Mouse (Mus musculus) forebrain, embryonic 10.5 days (tissue): ENCODE measurements around the gene Slc25a19. TPM values are rescaled to one million over a fixed set of nuclear protein-coding genes. Genes with fewer than 3 reads are reported as not detected.

Source experiments
- DNase-seq: peaks from one replicate; pipeline ENCODE4 v3.0.0-alpha.2; 2017; ENCODE audit warnings: low spot score; ENCODE audit errors: extremely low spot score
- H3K27ac ChIP-seq: fragments of 300-500 bp; sonication (generic); 2 replicates; pipeline ENCODE4 v1.5.1; 2016; ENCODE audit warnings: mild to moderate bottlenecking
- H3K27me3 ChIP-seq: fragments of 300-500 bp; sonication (generic); 2 replicates; pipeline ENCODE4 v1.6.1; 2016; ENCODE audit warnings: mild to moderate bottlenecking; ENCODE audit not compliant: poor library complexity, severe bottlenecking
- H3K36me3 ChIP-seq: fragments of 300-500 bp; sonication (generic); replicated peaks from 2 replicates; pipeline ENCODE4 v1.6.1; 2016; ENCODE audit warnings: mild to moderate bottlenecking, moderate library complexity
- H3K4me1 ChIP-seq: fragments of 300-500 bp; sonication (generic); 2 replicates; pipeline ENCODE4 v1.6.1; 2016
- H3K4me3 ChIP-seq: fragments of 300-500 bp; sonication (generic); 2 replicates; pipeline ENCODE4 v1.5.1; 2016; ENCODE audit warnings: mild to moderate bottlenecking, moderate library complexity
- H3K9me3 ChIP-seq: fragments of 300-500 bp; sonication (generic); 2 replicates; pipeline ENCODE4 v1.6.1; 2016; ENCODE audit warnings: mild to moderate bottlenecking, moderate library complexity
- WGBS: fragments of 180-500 bp; shearing (Covaris S2); methylation state at CpG from one replicate; pipeline ENCODE4 v1.1.7; 2016; 5-methylcytosine and 5-hydroxymethylcytosine counted together
- polyA plus RNA-seq: library from polyadenylated mRNA; unstranded; fragments of >200 nt; fragmentation: Nextera tagmentation; extraction: Ambion mirVana; gene quantifications from 2 replicates; pipeline ENCODE4 v1.2.1, GENCODE M21; 2016

Gene Slc25a19
- polyA plus RNA-seq, 1 experiment from 2014 or later, result 26.2 TPM

DNA sequence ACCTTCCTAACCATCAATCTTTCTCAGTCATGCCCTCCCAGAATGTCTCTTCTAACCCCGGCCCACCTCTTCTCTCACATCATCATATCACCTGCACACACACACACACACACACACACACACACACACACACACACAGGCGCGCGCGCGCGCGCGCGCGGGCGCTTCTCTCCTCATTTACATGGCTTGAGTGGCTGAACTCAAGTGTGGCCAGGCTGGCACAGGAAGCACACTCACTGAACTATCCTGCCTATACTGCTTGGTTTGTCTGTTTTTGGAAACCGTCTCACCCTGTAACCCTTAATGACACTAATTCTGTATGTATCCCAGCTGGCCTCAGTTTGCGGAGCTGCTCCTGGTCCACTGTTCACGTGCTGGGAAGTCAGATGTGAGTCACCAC is 27.4 kb downstream of the Slc25a19 start:
- H3K27ac ChIP-seq, result no peak overlapping the region
- no peaks in the 10 kb centered on the region for H3K27me3 ChIP-seq
- H3K4me1 ChIP-seq, result peaks cover 36% of the 10 kb centered on the region
- peaks cover 67% of the 10 kb centered on the region for H3K36me3 ChIP-seq
- WGBS, result 95% methylated on average over 15 of the region's 15 CpGs
- H3K4me3 ChIP-seq, result no peak overlapping the region
- no peak for DNase-seq
- no peaks in the 10 kb centered on the region for H3K9me3 ChIP-seq

DNA sequence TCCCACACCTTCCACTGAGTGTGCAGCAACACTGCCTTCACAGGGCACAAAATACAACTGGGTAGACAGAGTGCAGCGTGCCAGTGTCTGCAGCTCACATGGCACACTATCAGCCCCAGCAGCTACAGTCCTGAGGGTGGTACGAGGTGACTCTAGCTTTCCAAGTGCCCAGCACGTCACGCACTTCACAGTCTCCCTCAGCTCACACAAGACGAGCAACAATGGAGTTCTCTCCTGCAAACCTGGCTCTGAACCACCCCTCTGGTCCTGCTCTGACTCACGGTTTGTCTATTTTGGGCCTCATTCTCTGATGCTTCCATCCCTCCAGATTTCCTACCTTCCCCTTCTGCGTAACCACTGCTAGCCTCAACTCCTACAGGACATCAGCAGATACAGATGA is 28.4 kb downstream of the Slc25a19 start:
- no peak overlapping the region for H3K4me3 ChIP-seq
- 97% methylated on average over 7 of the region's 7 CpGs for WGBS
- no peaks in the 10 kb centered on the region for H3K27me3 ChIP-seq
- no peaks in the 10 kb centered on the region for H3K9me3 ChIP-seq
- H3K4me1 ChIP-seq, result peaks cover 26% of the 10 kb centered on the region
- no peak for DNase-seq
- H3K27ac ChIP-seq, result no peak overlapping the region
- peaks cover 70% of the 10 kb centered on the region for H3K36me3 ChIP-seq

DNA sequence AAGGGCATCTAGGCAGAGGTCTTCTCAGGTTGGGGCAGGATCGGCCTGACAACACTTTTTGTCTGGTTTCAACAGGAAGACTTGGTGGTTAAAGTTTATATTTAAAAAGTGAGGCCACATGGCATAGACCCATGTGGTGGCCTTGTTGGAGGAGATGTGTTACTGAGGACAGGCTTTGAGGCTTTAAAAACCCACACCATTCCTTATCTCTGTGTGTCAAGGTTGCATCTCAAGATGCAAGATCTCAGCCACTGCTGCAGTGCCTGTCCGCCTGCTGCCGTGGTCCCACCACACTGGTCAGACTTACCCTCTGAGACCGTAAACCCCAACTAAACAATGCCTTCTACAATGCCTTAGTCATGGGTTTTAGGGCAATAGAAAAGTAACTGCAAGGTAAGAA is 29.8 kb downstream of the Slc25a19 start:
- peaks cover 16% of the 10 kb centered on the region for H3K4me1 ChIP-seq
- H3K36me3 ChIP-seq, result peaks cover 85% of the 10 kb centered on the region
- H3K27me3 ChIP-seq, result no peaks in the 10 kb centered on the region
- H3K27ac ChIP-seq, result no peak overlapping the region
- no peak overlapping the region for H3K4me3 ChIP-seq
- DNase-seq, result no peak
- H3K9me3 ChIP-seq, result no peaks in the 10 kb centered on the region
- 95% methylated on average over 4 of the region's 4 CpGs for WGBS

DNA sequence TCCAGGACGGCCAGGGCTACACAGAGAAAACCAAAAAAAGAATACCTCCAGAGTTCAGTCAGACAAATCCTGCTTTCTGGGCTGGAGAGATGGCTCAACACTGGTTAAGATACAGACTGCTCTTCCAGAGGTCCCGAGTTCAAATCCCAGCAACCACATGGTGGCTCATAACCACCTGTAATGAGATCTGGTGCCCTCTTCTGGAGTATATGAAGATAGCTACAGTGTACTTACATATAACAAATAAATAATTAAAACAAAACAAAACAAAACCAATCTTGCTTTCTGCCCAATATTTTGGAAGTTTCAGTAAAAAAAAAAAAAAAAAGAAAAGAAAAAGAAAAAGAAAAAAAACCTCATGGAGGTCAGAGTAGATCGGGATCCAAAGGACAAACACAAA is 32.9 kb downstream of the Slc25a19 start:
- WGBS, result 94% methylated on average over 3 of the region's 3 CpGs
- no peak overlapping the region for H3K4me3 ChIP-seq
- H3K27ac ChIP-seq, result no peak overlapping the region
- no peaks in the 10 kb centered on the region for H3K4me1 ChIP-seq
- peaks cover 97% of the 10 kb centered on the region for H3K36me3 ChIP-seq
- DNase-seq, result no peak
- H3K9me3 ChIP-seq, result no peaks in the 10 kb centered on the region
- H3K27me3 ChIP-seq, result no peaks in the 10 kb centered on the region

DNA sequence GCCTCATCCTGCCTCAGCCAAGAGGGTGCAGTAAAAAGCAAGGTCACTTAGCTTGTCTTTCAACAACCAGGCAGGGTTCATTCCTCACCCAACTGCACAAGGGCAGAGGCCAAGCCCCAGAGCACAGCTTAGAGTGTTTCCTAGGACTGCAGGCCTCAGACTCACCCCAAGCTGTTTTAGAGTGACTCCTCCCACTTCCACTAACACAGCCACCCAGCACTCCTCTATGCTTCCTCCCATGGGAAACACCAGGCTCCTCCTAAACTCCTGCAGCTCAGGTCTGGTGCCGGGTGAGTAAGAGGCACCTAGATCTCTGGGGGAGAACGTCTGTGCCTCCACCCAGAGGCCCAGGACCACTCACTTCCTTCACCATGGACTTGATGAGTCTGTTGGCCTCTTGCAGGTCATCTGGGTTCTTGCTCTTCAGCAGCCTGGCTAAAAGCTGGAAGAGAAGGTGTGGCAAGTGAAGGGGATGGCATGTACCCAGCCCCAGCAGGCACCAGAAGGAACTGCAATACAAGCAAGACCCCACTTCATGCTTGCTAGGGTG is 37.5 kb downstream of the Slc25a19 start:
- DNase-seq, result no peak
- 94% methylated on average over 2 of the region's 2 CpGs for WGBS

DNA sequence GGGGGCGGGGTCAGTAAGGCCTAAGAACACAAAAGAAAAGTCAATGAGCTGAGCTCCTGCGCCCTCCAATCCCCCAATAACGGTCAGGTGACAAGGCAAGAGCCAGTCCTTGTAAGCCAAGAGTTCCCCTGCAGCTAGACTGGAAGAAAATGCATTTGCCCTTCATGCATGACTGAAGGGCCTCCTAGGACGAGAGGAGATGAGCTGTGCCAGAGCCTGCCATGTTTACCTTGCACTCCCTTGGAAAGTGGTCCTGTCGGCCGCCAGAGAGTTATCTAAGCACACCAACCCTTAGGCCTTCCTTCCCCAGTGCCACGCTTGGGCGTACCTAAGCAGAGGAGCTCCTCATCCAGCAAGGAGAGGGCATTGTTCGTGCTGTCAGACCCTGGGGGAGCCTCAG is 40.1 kb downstream of the Slc25a19 start:
- no peaks in the 10 kb centered on the region for H3K9me3 ChIP-seq
- peaks cover 98% of the 10 kb centered on the region for H3K36me3 ChIP-seq
- 86% methylated on average over 9 of the region's 9 CpGs for WGBS

More for the DNA sequence above, 37.5 kb downstream of the Slc25a19 start:
- H3K27ac ChIP-seq, result no peak overlapping the region
- H3K4me1 ChIP-seq, result no peaks in the 10 kb centered on the region
- H3K4me3 ChIP-seq, result no peak overlapping the region
- H3K27me3 ChIP-seq, result no peaks in the 10 kb centered on the region
- H3K9me3 ChIP-seq, result no peaks in the 10 kb centered on the region
- peaks cover 98% of the 10 kb centered on the region for H3K36me3 ChIP-seq

DNA sequence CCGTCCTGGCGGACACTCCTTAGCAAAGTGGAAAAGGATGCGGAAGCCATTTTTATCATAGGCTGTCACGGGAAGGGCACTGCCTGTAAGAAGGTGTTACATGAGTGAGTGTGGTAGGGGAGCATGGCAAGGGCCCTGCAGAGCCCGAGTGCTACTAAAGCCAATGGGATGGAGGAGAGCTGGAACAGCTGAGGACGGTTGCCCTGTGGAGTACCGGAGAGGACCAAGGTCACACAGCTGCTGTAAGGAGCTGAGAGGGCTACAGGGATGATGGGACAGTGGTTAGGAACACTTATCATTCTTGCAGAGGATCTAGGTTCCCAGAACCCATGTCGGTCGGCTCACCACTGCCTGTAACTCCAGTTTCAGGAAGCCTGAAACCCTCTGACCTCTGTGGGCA is 41.7 kb downstream of the Slc25a19 start:
- Histone ChIP-seq H3K4me3 (no peak overlapping the region), H3K9me3 (no peaks in the 10 kb centered on the region), H3K36me3 (peaks cover 98% of the 10 kb centered on the region), H3K27me3 (no peaks in the 10 kb centered on the region), H3K4me1 (no peaks in the 10 kb centered on the region), H3K27ac (no peak overlapping the region)
- WGBS, result 94% methylated on average over 9 of the region's 9 CpGs
- no peak for DNase-seq

More for the DNA sequence above, 40.1 kb downstream of the Slc25a19 start:
- H3K27me3 ChIP-seq, result no peaks in the 10 kb centered on the region
- no peak overlapping the region for H3K27ac ChIP-seq
- no peak overlapping the region for H3K4me3 ChIP-seq
- no peaks in the 10 kb centered on the region for H3K4me1 ChIP-seq
- DNase-seq, result no peak

DNA sequence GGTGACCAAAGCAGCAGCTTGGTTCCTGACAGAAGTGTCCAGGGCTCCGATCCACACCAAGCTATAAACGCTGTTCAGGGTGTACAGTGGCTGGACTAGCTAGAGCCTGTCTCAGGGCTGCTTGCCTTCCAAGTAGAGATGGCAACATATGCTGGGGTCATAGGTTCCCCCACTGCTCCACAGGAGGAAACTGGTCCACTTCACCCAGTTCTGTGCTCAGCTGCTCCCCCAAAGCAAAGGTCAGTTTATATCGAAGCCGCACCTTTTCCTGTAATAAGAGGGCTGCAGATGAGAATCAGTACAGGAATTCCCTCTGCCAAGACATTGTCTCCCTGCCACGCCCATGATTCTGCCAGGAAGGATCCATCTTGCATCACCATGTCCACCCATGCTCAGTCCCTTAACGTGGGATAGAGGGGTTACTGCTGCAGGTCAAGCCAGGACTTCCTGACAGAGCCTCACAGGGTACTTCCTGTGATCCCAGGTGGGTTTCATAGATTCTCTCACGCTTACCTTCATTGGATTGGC is 42.5 kb downstream of the Slc25a19 start:
- H3K9me3 ChIP-seq, result no peaks in the 10 kb centered on the region

DNA sequence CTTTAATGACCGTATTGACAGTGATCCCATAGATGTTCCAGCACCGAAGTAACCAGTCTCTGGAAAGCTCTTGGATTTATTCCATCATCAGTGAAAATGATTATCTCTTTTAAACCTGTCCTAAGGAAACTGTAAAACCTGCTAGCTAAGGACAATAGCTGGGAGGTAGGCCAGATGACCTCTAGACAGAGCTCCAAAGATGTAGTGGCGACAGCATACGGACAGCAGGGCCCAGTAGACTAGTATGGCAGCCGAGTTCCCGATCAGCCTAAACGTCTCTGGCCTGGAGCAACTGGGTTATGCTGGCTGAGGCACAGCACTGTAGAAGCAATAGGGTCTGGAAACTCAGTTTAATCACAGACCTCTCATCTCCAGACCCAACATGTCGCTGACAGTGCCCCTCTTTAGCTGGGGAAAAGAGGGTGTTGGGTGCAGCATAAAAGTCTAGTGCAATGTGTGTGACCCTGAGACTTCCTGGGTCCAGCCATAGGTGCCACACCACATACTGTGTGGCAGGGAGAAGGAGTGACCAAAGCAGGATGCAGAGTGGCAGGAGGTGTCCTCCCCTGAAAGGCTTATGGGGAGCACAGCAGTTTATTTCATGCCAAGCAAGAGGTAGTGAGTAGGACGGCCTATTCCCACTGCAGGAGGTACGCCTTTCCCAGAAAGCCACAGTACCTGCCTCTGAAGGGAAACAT is 43.6 kb downstream of the Slc25a19 start:
- 91% methylated on average over 10 of the region's 10 CpGs for WGBS
- no peak overlapping the region for H3K27ac ChIP-seq
- no peak overlapping the region for H3K4me3 ChIP-seq
- peaks cover 98% of the 10 kb centered on the region for H3K36me3 ChIP-seq
- no peaks in the 10 kb centered on the region for H3K4me1 ChIP-seq
- no peaks in the 10 kb centered on the region for H3K9me3 ChIP-seq
- H3K27me3 ChIP-seq, result no peaks in the 10 kb centered on the region
- DNase-seq, result no peak

More for the DNA sequence above, 42.5 kb downstream of the Slc25a19 start:
- Histone ChIP-seq H3K36me3 (peaks cover 98% of the 10 kb centered on the region), H3K27ac (no peak overlapping the region), H3K4me1 (no peaks in the 10 kb centered on the region), H3K4me3 (no peak overlapping the region), H3K27me3 (no peaks in the 10 kb centered on the region)
- 87% methylated on average over 7 of the region's 7 CpGs for WGBS
- DNase-seq, result no peak

DNA sequence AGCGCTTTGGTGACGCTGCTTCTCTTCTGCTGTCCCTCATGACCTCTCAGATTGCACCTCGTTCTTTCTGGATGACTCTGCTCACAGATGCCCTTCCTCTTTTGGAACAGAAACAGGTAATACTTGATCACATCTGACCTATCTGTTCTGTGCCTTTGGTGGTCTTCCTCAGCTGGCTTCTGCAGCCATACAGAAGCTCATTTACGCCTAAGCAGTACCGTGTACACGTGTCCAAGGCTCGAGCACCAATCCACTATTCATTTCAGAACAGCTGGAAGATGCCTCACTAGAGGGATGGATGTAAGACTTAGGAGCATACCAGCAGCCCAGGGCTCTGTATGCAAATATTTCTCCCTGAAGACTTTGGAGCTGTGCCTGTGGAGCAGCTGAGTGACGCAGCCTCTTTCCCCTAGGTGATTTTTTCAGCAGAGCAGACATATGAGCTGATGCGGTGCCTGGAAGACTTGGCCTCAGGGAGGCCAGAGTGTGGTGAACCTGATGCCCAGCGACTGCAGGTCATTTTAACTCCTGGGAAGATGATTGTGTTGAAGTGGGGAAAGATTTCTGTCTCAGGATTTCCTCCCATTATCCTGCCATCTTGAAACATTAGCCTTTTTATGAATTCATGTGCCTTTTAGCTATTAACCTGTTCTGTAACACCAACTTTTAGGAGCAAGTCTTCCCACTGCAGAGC is 45.0 kb downstream of the Slc25a19 start:
- 85% methylated on average over 10 of the region's 10 CpGs for whole genome bisulfite sequencing
- H3K27me3 ChIP-seq, result no peaks in the 10 kb centered on the region
- no peaks in the 10 kb centered on the region for H3K9me3 ChIP-seq
- H3K27ac ChIP-seq, result no peak overlapping the region
- H3K4me1 ChIP-seq, result no peaks in the 10 kb centered on the region
- H3K4me3 ChIP-seq, result no peak overlapping the region
- peaks cover 100% of the 10 kb centered on the region for H3K36me3 ChIP-seq
- DNase-seq, result no peak

DNA sequence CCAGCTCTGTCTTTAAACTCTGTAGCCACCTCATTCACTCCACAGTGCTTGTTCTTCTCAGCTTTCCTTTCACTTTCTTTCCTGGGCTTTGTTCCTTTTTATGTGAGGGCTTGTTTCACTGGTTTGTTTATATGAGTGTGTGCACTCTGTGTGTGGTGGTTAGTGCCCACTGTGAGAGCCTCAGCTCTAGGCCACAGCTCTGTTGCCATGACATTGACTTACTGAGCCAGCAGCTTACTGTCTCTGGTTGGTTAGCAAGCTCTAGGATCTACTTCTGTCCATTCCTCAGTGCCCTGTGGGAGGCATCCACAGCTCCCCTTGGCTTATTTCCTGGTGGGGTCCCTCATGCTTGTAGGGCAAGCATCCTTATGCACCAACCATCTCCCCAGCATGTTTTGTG is 49.0 kb downstream of the Slc25a19 start:
- DNase-seq, result no peak

DNA sequence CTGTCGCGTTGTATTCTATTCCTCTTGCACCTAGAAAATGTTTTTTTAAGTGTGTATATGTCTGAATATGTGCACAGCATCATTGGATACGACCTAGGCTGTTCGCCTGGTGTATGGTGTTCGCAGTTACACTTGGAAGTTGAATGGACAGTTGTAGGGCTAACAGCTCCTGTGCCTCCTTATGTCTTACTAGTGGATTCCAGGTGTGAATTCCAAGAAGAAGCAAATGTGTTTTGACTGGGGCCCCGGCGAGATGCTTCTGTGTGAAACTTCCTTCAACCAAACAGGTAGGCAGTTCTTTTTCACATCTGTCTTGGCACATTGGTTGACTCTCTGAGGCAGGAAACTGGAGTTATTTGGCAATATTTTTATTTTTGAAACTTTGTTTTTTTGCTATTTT is 63.1 kb downstream of the Slc25a19 start:
- no peak for DNase-seq
- H3K4me3 ChIP-seq, result peak overlapping the region; percentile 92
- peaks cover 24% of the 10 kb centered on the region for H3K4me1 ChIP-seq
- H3K27me3 ChIP-seq, result no peaks in the 10 kb centered on the region
- peaks cover 43% of the 10 kb centered on the region for H3K36me3 ChIP-seq
- peak overlapping the region; percentile 100 for H3K27ac ChIP-seq
- 26% methylated on average over 7 of the region's 7 CpGs for WGBS
- no peaks in the 10 kb centered on the region for H3K9me3 ChIP-seq

More for the DNA sequence above, 49.0 kb downstream of the Slc25a19 start:
- Histone ChIP-seq H3K27me3 (no peaks in the 10 kb centered on the region), H3K27ac (no peak overlapping the region), H3K9me3 (no peaks in the 10 kb centered on the region), H3K36me3 (peaks cover 85% of the 10 kb centered on the region), H3K4me3 (no peak overlapping the region), H3K4me1 (no peaks in the 10 kb centered on the region)
